Mouse (Mus musculus) cerebellum, postnatal 10 days (tissue): Measurements from ENCODE around the gene Rdm1.

Experiments used
- DNase-seq, 2 experiments: peaks; one replicate each; pipeline ENCODE4 v3.0.0; 2021; ENCODE audit warnings: mixed read lengths in 2 of 2

Rdm1 gene

GRCm38 (mm10) chr11:101681968-101682367 is 55.0 kb downstream of the Rdm1 start:
- DNase-seq = no peak

GRCm38 (mm10) chr11:101682410-101682960 is 55.5 kb downstream of the Rdm1 start:
- no peak for DNase-seq
